Mouse (Mus musculus): ENCODE data around the gene Rcsd1. TPM values are rescaled to one million over a fixed set of nuclear protein-coding genes. Genes with fewer than 3 reads are reported as not detected.

The Rcsd1 gene
- polyA plus RNA-seq, 1 experiment from 2014 or later, result 47.8 TPM

DNA sequence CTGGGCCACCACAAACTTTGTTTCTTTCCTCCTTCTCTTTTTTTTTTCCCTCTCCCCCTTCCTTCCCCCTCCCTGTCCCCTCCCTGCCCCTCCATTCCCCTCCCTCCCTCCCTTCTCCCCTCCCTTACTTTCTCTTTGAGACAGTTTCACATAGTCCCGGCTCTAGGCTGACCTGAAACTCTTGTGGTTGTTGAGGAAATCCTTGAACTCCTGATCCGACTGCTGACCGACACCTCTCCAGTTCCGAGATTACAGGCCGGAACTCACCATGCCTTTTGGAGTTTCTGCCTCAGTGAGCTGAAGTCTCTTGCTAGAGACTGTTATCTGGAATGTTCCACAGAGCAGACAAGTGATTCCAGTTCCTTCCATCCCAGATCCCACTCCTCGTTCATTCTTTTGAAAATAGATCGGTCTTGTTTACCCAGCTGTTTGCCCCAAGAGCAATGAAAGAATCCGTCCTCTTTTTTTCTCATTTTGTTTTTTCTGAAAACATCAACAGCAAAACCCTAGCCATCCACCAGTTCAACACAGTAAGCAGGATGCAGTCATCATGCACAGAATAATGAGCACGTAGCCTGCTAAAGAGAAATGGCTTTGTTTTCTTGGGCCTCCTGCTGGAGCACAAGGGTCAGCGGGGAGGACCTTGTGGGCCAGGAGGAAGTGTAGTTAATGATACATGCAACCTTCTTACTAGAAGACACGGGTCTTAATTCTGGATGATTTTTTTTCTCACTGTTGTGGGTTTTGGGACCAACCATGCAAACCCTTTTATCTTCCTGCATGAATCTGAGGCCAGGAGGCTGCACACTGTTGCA is 14.9 kb upstream of the Rcsd1 start:
- Histone ChIP-seq H3K27me3 (ENCODE audit: control insufficient read depth, insufficient read depth, low read depth, low read length) (no peaks in the 10 kb centered on the region), H3K4me1 (replicated peaks; ENCODE audit: control insufficient read depth, insufficient read depth, low read length) (peaks cover 4% of the 10 kb centered on the region; the same call in 1 of the 2 replicates), H3K36me3 (ENCODE audit: control insufficient read depth, insufficient read depth, low read length) (no peaks in the 10 kb centered on the region), H3K27ac (ENCODE audit: low read length) (peak overlapping the region; percentile 26; the same call in 1 of the 2 replicates), H3K4me2 (ENCODE audit: low read depth, low read length) (no peak overlapping the region), H3K4me3 (ENCODE audit: low read length) (no peak overlapping the region), H3K9me3 (ENCODE audit: control insufficient read depth, low read length) (no peaks in the 10 kb centered on the region), H3K9ac (ENCODE audit: low read length) (no peak overlapping the region)
- WGBS, result 46% methylated on average over 11 of the region's 11 CpGs
- ATAC-seq (ENCODE audit: low read depth), result no peak

DNA sequence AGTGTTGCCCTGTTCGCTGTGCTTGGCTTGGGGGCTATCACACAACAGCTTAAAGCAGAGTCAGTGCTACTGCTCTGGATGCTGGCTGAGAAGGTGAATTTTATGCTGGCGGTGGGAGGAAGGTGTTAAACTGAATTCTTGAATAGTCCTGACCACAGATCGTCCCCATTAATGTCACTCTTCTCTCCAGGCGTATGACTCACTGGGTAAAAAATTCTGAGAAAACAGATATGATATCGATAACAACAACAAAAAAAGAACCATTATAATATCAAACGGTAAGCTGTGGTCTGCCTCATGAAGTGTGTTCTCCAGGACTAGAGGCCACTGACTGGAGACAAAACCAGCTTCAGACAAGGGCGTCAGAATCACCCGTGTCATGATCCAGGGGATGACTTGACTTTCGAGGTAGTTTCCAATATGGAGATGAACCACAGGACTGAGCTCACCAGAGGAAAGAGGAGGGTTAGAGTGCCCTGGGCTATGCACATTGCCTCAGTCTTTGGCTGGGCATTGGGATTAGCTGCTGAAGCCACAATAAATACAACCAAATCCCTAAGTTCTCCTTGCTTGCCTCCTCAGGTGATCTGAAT is 13.1 kb upstream of the Rcsd1 start:
- no peak for ATAC-seq (ENCODE audit: low read depth)
- no peaks in the 10 kb centered on the region for H3K36me3 ChIP-seq (ENCODE audit: control insufficient read depth, insufficient read depth, low read length)
- no peaks in the 10 kb centered on the region for H3K9me3 ChIP-seq (ENCODE audit: control insufficient read depth, low read length)
- no peak overlapping the region for H3K27ac ChIP-seq (ENCODE audit: low read length)
- H3K27me3 ChIP-seq (ENCODE audit: control insufficient read depth, insufficient read depth, low read depth, low read length), result no peaks in the 10 kb centered on the region
- no peak overlapping the region for H3K9ac ChIP-seq (ENCODE audit: low read length)
- WGBS, result 84% methylated on average over 9 of the region's 9 CpGs
- H3K4me2 ChIP-seq (ENCODE audit: low read depth, low read length), result no peak overlapping the region
- H3K4me1 ChIP-seq (replicated peaks; ENCODE audit: control insufficient read depth, insufficient read depth, low read length), result peaks cover 17% of the 10 kb centered on the region
- no peak overlapping the region for H3K4me3 ChIP-seq (ENCODE audit: low read length)

DNA sequence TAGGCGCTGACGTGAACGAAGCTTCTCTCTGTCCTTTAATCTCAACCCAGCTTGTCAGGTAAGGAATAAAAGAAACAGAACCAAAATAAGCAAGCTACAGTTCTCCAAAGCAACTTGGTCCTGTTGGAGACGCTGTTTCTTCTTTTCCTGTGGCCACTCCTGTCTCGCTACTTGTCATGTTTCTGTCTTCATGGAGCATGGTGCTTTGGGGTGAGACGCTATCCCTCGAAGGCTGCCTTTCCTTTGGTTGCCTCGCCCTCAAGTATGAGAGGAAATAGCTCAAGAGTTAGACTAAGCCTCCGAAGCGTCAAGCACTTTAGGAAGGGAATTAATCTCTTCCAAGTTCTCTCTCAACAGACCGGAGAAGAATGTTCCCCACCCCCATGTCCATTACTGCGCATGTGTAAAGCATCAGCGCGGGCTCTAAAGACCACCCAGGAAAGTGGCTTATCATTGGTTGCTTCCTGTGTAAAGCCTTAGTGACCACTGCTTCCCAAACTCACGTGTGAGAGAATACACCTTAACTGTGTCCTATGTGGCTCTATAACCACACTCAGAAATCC is 9.1 kb upstream of the Rcsd1 start:
- ATAC-seq (ENCODE audit: low read depth), result peak; percentile 37; the same call in 1 of the 2 replicates

DNA sequence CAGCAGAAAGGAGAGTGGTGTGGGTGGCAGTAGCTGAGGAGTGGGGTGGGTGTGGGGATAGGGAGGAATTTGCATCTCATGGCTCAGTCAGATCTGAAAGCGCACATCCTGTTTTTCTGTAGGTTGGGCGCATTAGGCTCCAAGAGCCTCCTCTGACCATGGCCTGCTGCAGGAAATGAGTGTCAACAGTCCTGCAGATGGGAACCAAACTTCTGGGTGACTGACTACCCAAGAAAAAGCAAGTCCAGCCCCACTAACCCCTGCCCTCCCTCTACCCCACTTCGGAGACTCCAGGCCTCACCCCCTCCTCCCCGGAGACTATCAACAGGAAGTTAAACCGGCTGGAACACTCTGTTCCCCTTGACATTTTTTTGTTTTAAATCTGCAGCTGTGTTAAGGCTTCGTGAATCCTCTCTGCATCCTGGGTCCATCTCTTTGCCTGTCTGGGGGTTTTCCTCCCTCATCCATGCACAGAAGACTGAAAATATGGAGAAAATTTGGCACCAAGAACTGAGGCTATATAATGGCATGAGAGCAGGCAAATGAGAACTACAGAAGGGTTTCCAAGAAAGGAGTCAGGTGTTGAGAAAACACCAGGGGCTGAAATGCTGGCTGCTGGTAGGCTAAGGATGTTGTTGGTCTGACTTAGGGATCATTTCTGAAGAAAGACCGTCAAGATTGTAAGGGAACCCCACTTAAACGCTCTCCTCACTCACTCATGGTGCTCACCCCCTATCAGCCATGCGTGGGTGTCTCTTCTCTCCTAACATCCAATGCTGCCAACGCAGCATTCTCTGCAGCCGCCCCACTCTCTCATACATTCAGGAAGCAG is 8.4 kb upstream of the Rcsd1 start:
- Histone ChIP-seq H3K9ac (ENCODE audit: low read length) (peak overlapping the region; percentile 54), H3K4me3 (ENCODE audit: low read length) (peak overlapping the region; percentile 20)
- 24% methylated on average over 11 of the region's 11 CpGs for WGBS

More for the DNA sequence above, 9.1 kb upstream of the Rcsd1 start:
- Histone ChIP-seq H3K9me3 (ENCODE audit: control insufficient read depth, low read length) (no peaks in the 10 kb centered on the region), H3K36me3 (ENCODE audit: control insufficient read depth, insufficient read depth, low read length) (no peaks in the 10 kb centered on the region), H3K4me2 (ENCODE audit: low read depth, low read length) (peak overlapping the region; percentile 53), H3K27me3 (ENCODE audit: control insufficient read depth, insufficient read depth, low read depth, low read length) (no peaks in the 10 kb centered on the region), H3K9ac (ENCODE audit: low read length) (peak overlapping the region; percentile 54), H3K4me1 (replicated peaks; ENCODE audit: control insufficient read depth, insufficient read depth, low read length) (peaks cover 17% of the 10 kb centered on the region), H3K27ac (ENCODE audit: low read length) (peak overlapping the region; percentile 94), H3K4me3 (ENCODE audit: low read length) (peak overlapping the region; percentile 20)
- 20% methylated on average over 15 of the region's 15 CpGs for WGBS

DNA sequence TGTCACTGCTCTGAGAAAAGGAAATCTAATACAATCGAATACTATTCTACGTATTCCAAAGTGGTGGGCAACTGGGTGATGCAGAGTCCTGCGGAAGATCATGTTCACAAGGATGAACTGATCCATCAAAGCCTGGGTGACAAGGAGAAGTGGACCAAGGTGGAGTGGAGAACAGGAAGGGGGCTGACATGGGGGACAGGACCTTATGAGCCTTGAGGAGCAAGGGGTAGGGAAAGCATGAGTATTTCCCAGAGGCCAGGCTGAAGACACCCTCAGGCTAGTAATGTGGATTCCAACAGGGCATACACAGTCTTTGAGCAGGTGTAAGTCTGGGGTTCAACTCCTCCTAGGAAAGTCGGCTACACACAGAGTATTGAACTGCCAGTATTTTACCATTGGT is 6.9 kb upstream of the Rcsd1 start:
- Histone ChIP-seq H3K4me1 (replicated peaks; ENCODE audit: control insufficient read depth, insufficient read depth, low read length) (peaks cover 17% of the 10 kb centered on the region), H3K36me3 (ENCODE audit: control insufficient read depth, insufficient read depth, low read length) (no peaks in the 10 kb centered on the region), H3K9ac (ENCODE audit: low read length) (no peak overlapping the region), H3K4me3 (ENCODE audit: low read length) (no peak overlapping the region), H3K27me3 (ENCODE audit: control insufficient read depth, insufficient read depth, low read depth, low read length) (no peaks in the 10 kb centered on the region), H3K9me3 (ENCODE audit: control insufficient read depth, low read length) (no peaks in the 10 kb centered on the region), H3K4me2 (ENCODE audit: low read depth, low read length) (no peak overlapping the region), H3K27ac (ENCODE audit: low read length) (no peak overlapping the region)
- 87% methylated on average over 4 of the region's 4 CpGs for WGBS
- no peak for ATAC-seq (ENCODE audit: low read depth)

More for the DNA sequence above, 8.4 kb upstream of the Rcsd1 start:
- H3K27me3 ChIP-seq (ENCODE audit: control insufficient read depth, insufficient read depth, low read depth, low read length), result no peaks in the 10 kb centered on the region
- peak overlapping the region; percentile 53 for H3K4me2 ChIP-seq (ENCODE audit: low read depth, low read length)
- peak overlapping the region; percentile 94 for H3K27ac ChIP-seq (ENCODE audit: low read length)
- H3K36me3 ChIP-seq (ENCODE audit: control insufficient read depth, insufficient read depth, low read length), result no peaks in the 10 kb centered on the region
- no peaks in the 10 kb centered on the region for H3K9me3 ChIP-seq (ENCODE audit: control insufficient read depth, low read length)
- peak; percentile 91 for ATAC-seq (ENCODE audit: low read depth)
- peaks cover 17% of the 10 kb centered on the region for H3K4me1 ChIP-seq (replicated peaks; ENCODE audit: control insufficient read depth, insufficient read depth, low read length)

DNA sequence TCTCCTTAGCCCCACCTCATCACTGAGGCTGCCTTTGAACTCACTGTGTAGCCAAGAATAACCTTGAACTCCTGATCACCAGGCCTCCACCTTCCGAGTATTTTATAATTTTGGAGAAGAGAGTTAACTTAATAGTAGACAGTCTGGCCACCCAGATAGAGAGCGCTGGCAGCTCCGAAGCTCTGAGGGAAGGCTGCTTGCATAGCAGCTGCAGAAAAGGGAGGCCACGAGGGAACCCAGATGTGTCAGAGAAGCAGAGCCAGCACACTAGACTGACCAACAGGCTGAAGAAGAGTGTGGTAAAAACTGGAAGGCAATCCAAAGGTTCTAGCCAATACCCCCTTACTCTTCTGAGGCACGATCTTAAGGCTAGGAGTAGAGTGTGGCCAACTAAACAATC is 4.2 kb upstream of the Rcsd1 start:
- H3K9me3 ChIP-seq (ENCODE audit: control insufficient read depth, low read length), result no peaks in the 10 kb centered on the region
- H3K27me3 ChIP-seq (ENCODE audit: control insufficient read depth, insufficient read depth, low read depth, low read length), result no peaks in the 10 kb centered on the region
- H3K4me1 ChIP-seq (replicated peaks; ENCODE audit: control insufficient read depth, insufficient read depth, low read length), result peaks cover 19% of the 10 kb centered on the region
- H3K36me3 ChIP-seq (ENCODE audit: control insufficient read depth, insufficient read depth, low read length), result no peaks in the 10 kb centered on the region
- H3K4me3 ChIP-seq (ENCODE audit: low read length), result no peak overlapping the region
- ATAC-seq (ENCODE audit: low read depth), result no peak
- WGBS, result 64% methylated on average over 5 of the region's 5 CpGs
- H3K4me2 ChIP-seq (ENCODE audit: low read depth, low read length), result no peak overlapping the region
- no peak overlapping the region for H3K9ac ChIP-seq (ENCODE audit: low read length)
- no peak overlapping the region for H3K27ac ChIP-seq (ENCODE audit: low read length)

DNA sequence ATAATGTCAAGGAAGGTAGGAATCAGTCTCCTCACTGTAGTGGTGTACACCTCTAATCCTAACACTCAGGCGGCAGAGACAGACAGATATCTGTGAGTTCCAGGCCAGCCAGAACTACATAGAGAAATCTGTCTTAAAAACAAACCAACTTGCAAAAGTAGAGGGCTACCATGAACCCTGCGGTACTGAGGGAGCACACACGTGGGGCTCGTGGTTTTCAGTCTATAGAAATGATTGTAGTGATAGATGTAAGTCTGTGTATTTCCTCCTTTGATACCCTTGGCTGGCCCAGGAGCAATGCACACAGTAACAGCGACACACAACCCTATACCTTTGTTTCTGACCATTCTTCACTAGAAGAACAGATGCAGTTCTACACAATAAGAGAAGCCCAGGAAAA is 2.4 kb upstream of the Rcsd1 start:
- Histone ChIP-seq H3K4me2 (ENCODE audit: low read depth, low read length) (no peak overlapping the region), H3K36me3 (ENCODE audit: control insufficient read depth, insufficient read depth, low read length) (no peaks in the 10 kb centered on the region), H3K27ac (ENCODE audit: low read length) (no peak overlapping the region), H3K4me1 (replicated peaks; ENCODE audit: control insufficient read depth, insufficient read depth, low read length) (peaks cover 10% of the 10 kb centered on the region), H3K9ac (ENCODE audit: low read length) (no peak overlapping the region), H3K4me3 (ENCODE audit: low read length) (no peak overlapping the region), H3K9me3 (ENCODE audit: control insufficient read depth, low read length) (no peaks in the 10 kb centered on the region), H3K27me3 (ENCODE audit: control insufficient read depth, insufficient read depth, low read depth, low read length) (no peaks in the 10 kb centered on the region)
- WGBS, result 76% methylated on average over 5 of the region's 5 CpGs
- no peak for ATAC-seq (ENCODE audit: low read depth)

DNA sequence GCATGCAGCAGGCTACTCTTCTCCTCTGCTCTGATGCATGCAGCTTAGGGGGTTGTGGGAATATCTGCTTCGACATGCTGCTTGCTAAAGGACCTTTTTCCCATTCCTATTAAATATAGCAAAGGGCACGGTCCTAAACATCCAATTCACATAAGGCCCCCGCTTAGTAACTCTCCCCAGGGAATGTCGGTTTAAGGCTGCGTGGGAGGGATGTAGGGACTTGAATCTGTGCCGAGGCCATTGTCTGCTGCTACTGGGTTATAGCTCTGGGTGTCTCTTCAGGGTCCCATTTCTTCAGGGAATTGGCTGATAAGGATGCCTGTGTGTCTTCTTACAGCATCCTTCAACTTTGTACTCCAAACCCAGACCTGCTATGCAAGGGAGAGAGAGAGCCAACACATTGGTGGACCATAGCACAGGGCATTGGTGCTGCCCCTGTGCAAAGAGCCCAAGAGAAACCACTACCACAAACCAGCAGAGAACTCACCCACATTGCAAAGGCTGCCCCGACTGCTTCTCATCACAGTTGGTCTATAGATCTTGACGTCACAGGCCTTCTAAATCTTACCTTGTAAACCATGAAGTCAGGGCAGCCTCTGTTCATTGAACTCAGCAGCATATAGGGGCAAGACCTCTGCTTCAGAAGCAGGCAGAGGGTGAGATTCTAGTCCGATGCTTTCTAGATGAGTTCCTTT is 724 bp downstream of the Rcsd1 start:
- Histone ChIP-seq H3K9ac (ENCODE audit: low read length) (peak overlapping the region; percentile 81), H3K27me3 (ENCODE audit: control insufficient read depth, insufficient read depth, low read depth, low read length) (no peaks in the 10 kb centered on the region), H3K36me3 (ENCODE audit: control insufficient read depth, insufficient read depth, low read length) (no peaks in the 10 kb centered on the region), H3K4me2 (ENCODE audit: low read depth, low read length) (peak overlapping the region; percentile 81), H3K4me1 (replicated peaks; ENCODE audit: control insufficient read depth, insufficient read depth, low read length) (peaks cover 21% of the 10 kb centered on the region), H3K27ac (ENCODE audit: low read length) (peak overlapping the region; percentile 70), H3K9me3 (ENCODE audit: control insufficient read depth, low read length) (no peaks in the 10 kb centered on the region), H3K4me3 (ENCODE audit: low read length) (peak overlapping the region; percentile 70)
- ATAC-seq (ENCODE audit: low read depth), result 0 out of 2 replicates have a peak, but pooled peaks have one; percentile 1
- WGBS, result 42% methylated on average over 9 of the region's 9 CpGs
